Mouse (Mus musculus): ENCODE measurements around the gene Pigo. TPM values are rescaled to one million over a fixed set of nuclear protein-coding genes. Genes with fewer than 3 reads are reported as not detected.

Gene Pigo
- total RNA-seq, 2 experiments from 2014 or later, result 14.0 to 15.9 TPM

GRCm38 (mm10) chr4:43038567-43039495 lies 13.2 kb upstream of the Pigo start:
- DNase-seq (ENCODE audit: low spot score in 2 of 2), result peak; percentile 58 to 62

GRCm38 (mm10) chr4:43037860-43038566 lies 12.4 kb upstream of the Pigo start:
- no peak for DNase-seq (ENCODE audit: low spot score in 2 of 2)

DNA sequence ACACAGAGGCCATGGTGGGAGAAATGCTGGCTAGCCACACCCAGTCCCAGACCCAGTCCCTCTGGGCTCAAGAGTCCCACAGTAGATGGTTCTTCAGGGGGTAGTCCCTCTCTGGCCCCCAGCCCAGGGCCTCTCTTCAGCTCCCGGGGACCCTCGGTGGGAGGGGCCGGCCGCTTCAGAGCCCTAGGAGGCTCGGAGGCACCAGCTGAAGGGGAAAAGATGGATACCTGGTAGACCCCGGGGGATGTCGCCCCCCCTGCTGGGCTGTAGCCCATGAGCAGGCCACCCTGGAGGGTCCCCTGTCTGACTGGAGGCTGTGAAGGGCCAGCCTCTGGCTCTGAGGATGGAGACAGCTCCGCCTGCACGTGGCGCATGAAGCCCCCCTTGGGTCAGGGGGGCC lies 10.7 kb upstream of the Pigo start:
- no peak for DNase-seq (ENCODE audit: low spot score in 2 of 2)

- DNase-seq (ENCODE audit: low spot score in 2 of 2), result no peak
Measured at GRCm38 (mm10) chr4:43035851-43036250, 10.2 kb upstream of the Pigo start.

GRCm38 (mm10) chr4:43033481-43033880 lies 7.9 kb upstream of the Pigo start:
- no peak for DNase-seq (ENCODE audit: low spot score in 2 of 2)

GRCm38 (mm10) chr4:43032501-43032900 lies 6.9 kb upstream of the Pigo start:
- no peak for DNase-seq (ENCODE audit: low spot score in 2 of 2)

- peak; percentile 83 to 85 for DNase-seq (ENCODE audit: low spot score in 2 of 2)
Measured at GRCm38 (mm10) chr4:43031237-43031995, 5.8 kb upstream of the Pigo start, which contains the start of gene Stoml2. Stoml2 (minus strand) TSS chr4:43031710.

- peak in 1 of 2 experiments; percentile 49 for DNase-seq (ENCODE audit: low spot score in 2 of 2)
Measured at GRCm38 (mm10) chr4:43030780-43031230, 5.2 kb upstream of the Pigo start.

GRCm38 (mm10) chr4:43030352-43030751 lies 4.7 kb upstream of the Pigo start:
- no peak for DNase-seq (ENCODE audit: low spot score in 2 of 2)

DNA sequence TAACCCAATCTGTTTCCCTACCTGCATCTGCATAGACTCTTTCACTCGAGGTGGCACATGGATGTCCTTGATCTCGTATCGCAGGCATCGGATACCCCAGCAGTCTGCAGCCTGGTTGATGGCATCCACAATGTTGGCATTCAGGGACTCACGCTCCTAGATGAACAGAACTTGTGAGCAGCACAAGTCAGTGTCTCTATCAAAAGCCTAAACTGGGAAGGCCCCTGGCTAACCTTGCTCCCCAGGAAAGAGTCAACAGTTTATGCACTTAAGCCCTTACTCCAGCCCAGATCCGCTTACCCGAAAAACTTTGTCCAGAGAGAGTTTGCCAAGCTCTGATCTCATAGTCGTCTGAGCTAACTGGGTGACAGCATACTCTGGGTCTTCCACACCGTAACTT lies 4.1 kb upstream of the Pigo start:
- no peak for DNase-seq (ENCODE audit: low spot score in 2 of 2)

- no peak for DNase-seq (ENCODE audit: low spot score in 2 of 2)
Measured at GRCm38 (mm10) chr4:43029121-43029520, 3.5 kb upstream of the Pigo start.

DNA sequence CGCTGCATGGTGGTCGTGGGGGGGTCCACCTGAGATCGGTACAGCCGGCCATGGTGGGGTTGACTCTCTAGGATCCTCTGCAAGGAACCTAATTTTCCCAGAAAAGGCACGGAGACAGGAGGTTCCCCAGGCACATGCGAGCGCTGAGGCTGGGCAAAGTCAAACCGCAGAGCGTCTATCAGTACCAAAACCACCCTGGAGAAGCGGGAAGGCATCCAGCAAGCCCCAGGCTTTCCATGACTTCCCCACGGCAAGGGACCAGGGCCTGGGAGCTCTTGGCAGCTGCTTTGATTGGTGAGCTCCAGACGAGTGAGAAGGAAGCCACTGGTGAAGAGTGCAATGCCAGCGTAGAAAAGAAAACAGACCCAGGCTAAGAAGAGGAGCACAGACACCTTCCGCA lies 946 bp downstream of the Pigo start:
- no peak for DNase-seq (ENCODE audit: low spot score in 2 of 2)

DNA sequence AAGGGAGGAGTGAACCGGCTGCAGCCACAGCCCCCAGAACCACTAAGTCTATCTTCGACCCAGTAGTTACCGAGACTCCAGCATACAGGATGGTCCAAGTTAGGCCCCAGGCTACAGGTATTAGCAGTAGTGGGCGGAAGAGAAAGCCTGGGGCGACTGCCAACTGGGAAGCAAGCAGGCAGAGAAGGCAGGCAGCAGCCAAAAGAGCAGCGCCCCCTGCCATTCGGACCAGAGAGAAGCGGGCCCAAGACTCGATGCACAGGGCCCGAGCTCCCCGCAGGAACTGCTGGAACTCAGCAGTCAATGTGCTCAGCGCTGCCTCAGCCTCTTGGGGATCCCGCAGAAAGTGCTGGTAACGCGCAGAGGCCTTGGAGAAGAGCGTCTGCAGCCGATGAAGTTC lies 4.3 kb downstream of the Pigo start:
- DNase-seq (ENCODE audit: low spot score in 2 of 2), result no peak

GRCm38 (mm10) chr4:43020876-43021275 lies 4.7 kb downstream of the Pigo start:
- no peak for DNase-seq (ENCODE audit: low spot score in 2 of 2)

- DNase-seq (ENCODE audit: low spot score in 2 of 2), result no peak
Measured at GRCm38 (mm10) chr4:43019641-43020465, 5.8 kb downstream of the Pigo start.

- DNase-seq (ENCODE audit: low spot score in 2 of 2), result no peak
Measured at GRCm38 (mm10) chr4:43019176-43019575, 6.4 kb downstream of the Pigo start.

- DNase-seq (ENCODE audit: low spot score in 2 of 2), result no peak
Measured at GRCm38 (mm10) chr4:43018156-43018555, 7.5 kb downstream of the Pigo start.

- no peak for DNase-seq (ENCODE audit: low spot score in 2 of 2)
Measured at GRCm38 (mm10) chr4:43012091-43012490, 13.5 kb downstream of the Pigo start.

DNA sequence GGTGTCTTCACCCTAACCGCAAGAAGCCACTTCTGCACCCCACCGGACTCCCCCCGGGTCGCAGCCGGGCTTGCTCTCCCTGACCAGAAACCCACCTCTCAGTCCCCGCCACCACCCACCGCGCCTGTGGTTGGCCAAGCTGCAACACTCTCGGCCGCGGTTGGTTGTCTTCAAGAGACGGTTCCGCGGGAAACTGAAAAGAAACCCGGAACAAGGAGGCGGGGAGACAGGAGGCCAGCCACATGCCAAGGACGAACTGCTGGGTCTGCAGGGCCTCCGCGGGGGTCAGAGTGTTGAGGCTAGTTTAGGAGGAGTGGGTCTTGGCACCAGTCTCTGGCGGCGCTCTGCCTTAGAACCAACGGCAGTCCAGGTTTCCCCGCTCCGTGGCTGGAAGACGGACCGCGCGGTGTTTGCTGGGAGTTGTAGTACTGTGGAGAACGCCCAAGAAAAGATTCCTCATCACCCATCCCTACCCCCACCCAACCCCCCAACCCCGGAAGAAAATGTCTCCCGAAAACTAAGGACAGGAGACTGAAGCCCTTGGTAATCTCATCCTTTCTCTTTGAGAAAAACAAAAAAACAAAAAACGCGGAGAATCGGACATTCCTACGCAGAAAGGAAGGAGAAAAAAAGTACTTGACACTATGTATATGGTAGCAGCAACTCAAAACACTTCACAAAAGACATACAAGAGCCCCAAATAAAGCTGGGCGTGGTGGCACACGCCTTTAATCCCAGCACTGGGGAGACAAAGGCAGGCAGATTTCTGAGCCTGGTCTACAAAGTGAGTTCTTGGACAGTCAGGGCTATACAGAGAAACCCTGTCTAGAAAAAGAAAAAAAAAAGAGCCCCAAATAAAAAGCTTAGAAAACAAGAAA lies 15.2 kb downstream of the Pigo start, which contains the start of gene Fancg:
Gene Fancg, minus strand, starts transcription at position 346 of the 878 bp plus-strand sequence.
- peak; percentile 75 to 76 for DNase-seq (ENCODE audit: low spot score in 2 of 2)
